Mouse (Mus musculus) telencephalon, adult 2 months (tissue): ENCODE measurements at regions not wholly inside any gene's neighbourhood (a gene's known extent, or its start where the extent isn't known, plus 50 kb on each side); places are given as distances from the start of the nearest gene placed in this dataset.

Experiments used
- DNase-seq: peaks from one replicate; pipeline ENCODE4 v3.0.0-alpha.2; 2011; ENCODE audit warnings: low read depth, low spot score

- DNase-seq = no peak
Measured at GRCm38 (mm10) chr15:68014605-68015305, 1514.0 kb upstream of the Lrrc6 start.

- no peak for DNase-seq
Measured at GRCm38 (mm10) chr15:68011162-68011561, 1510.5 kb upstream of the Lrrc6 start.

- no peak for DNase-seq
Measured at GRCm38 (mm10) chr15:68010189-68010588, 1509.5 kb upstream of the Lrrc6 start.

GRCm38 (mm10) chr15:68004798-68005197 is 1504.1 kb upstream of the Lrrc6 start:
- DNase-seq = no peak

GRCm38 (mm10) chr15:67996532-67996931 is 1495.8 kb upstream of the Lrrc6 start:
- DNase-seq = no peak

GRCm38 (mm10) chr15:67989428-67990272 is 1488.9 kb upstream of the Lrrc6 start:
- DNase-seq = no peak

- no peak for DNase-seq
Measured at GRCm38 (mm10) chr15:67987941-67988340, 1487.2 kb upstream of the Lrrc6 start.

GRCm38 (mm10) chr15:67983253-67983652 is 1482.5 kb upstream of the Lrrc6 start:
- DNase-seq = no peak

GRCm38 (mm10) chr15:67981876-67982275 is 1481.2 kb upstream of the Lrrc6 start:
- peak; percentile 56 for DNase-seq

GRCm38 (mm10) chr15:67979451-67979850 is 1478.7 kb upstream of the Lrrc6 start:
- no peak for DNase-seq

- DNase-seq = no peak
Measured at GRCm38 (mm10) chr15:67977210-67977609, 1476.5 kb upstream of the Lrrc6 start.

GRCm38 (mm10) chr15:67971998-67972397 is 1471.3 kb upstream of the Lrrc6 start:
- no peak for DNase-seq

GRCm38 (mm10) chr15:67954216-67954615 is 1453.5 kb upstream of the Lrrc6 start:
- DNase-seq = no peak

GRCm38 (mm10) chr15:67950281-67951040 is 1449.8 kb upstream of the Lrrc6 start:
- no peak for DNase-seq

GRCm38 (mm10) chr15:67944330-67945082 is 1443.8 kb upstream of the Lrrc6 start:
- DNase-seq = no peak

GRCm38 (mm10) chr15:67943046-67943445 is 1442.3 kb upstream of the Lrrc6 start:
- DNase-seq = peak; percentile 71

GRCm38 (mm10) chr15:67940510-67940909 is 1439.8 kb upstream of the Lrrc6 start:
- DNase-seq = no peak

GRCm38 (mm10) chr15:67924885-67925284 is 1424.2 kb upstream of the Lrrc6 start:
- no peak for DNase-seq

- no peak for DNase-seq
Measured at GRCm38 (mm10) chr15:67907034-67907433, 1406.3 kb upstream of the Lrrc6 start.

- DNase-seq = no peak
Measured at GRCm38 (mm10) chr15:67905279-67905678, 1404.6 kb upstream of the Lrrc6 start.

GRCm38 (mm10) chr15:67904646-67905045 is 1403.9 kb upstream of the Lrrc6 start:
- no peak for DNase-seq
